Mouse (Mus musculus) MEL (cell line): Measurements from ENCODE around the gene Triobp.

Experiments
- CHD2 ChIP-seq: IDR thresholded peaks from 2 replicates; pipeline ENCODE4 v1.6.1; 2011; ENCODE audit warnings: low read length, improper control_type of control experiment
- CTCF ChIP-seq, 3 experiments: IDR thresholded peaks in 2 of 3; conservative IDR thresholded peaks in 1 of 3; 2 replicates each; pipeline ENCODE4 v1.5.1; 2011 to 2012; ENCODE audit warnings: low read length in 3 of 3, low read depth in 2 of 3, mild to moderate bottlenecking in 2 of 3, improper control_type of control experiment in 1 of 3, inconsistent platforms in 1 of 3, mixed read lengths in 1 of 3, moderate library complexity in 1 of 3; ENCODE audit not compliant: control insufficient read depth in 1 of 3, insufficient read depth in 1 of 3, poor library complexity in 1 of 3, severe bottlenecking in 1 of 3
- E2F4 ChIP-seq: IDR thresholded peaks from 2 replicates; pipeline ENCODE4 v1.6.1; 2011; ENCODE audit warnings: low read depth, low read length, improper control_type of control experiment, borderline replicate concordance
- EP300 ChIP-seq, 2 experiments: IDR thresholded peaks; 2 replicates each; pipeline ENCODE4 v1.6.1; 2011; ENCODE audit warnings: improper control_type of control experiment in 2 of 2, low read length in 2 of 2, low read depth in 1 of 2, mild to moderate bottlenecking in 1 of 2
- MAZ ChIP-seq: IDR thresholded peaks from 2 replicates; pipeline ENCODE4 v1.6.1; 2012; ENCODE audit warnings: low read depth, mild to moderate bottlenecking, inconsistent platforms, low read length, improper control_type of control experiment
- MEF2A ChIP-seq: IDR thresholded peaks from 2 replicates; pipeline ENCODE4 v1.6.1; 2014; ENCODE audit warnings: low read depth, mild to moderate bottlenecking, inconsistent platforms, low read length, improper control_type of control experiment; ENCODE audit not compliant: poor library complexity, insufficient replicate concordance, severe bottlenecking; ENCODE audit errors: extremely low read depth
- MXI1 ChIP-seq: IDR thresholded peaks from 2 replicates; pipeline ENCODE4 v1.6.1; 2011; ENCODE audit warnings: mild to moderate bottlenecking, low read depth, low read length, improper control_type of control experiment
- POLR2A ChIP-seq, 2 experiments: IDR thresholded peaks; 2 replicates each; pipeline ENCODE4 v1.6.1; 2011 to 2012; ENCODE audit warnings: low read length in 2 of 2, mild to moderate bottlenecking in 2 of 2, control low read depth in 1 of 2, improper control_type of control experiment in 1 of 2, low read depth in 1 of 2, moderate library complexity in 1 of 2; ENCODE audit not compliant: control insufficient read depth in 1 of 2, insufficient read depth in 1 of 2, poor library complexity in 1 of 2
- TCF12 ChIP-seq: IDR thresholded peaks from 2 replicates; pipeline ENCODE4 v1.6.1; 2014; ENCODE audit warnings: low read depth, mild to moderate bottlenecking, inconsistent platforms, low read length, improper control_type of control experiment, moderate library complexity
- USF1 ChIP-seq: IDR thresholded peaks from 2 replicates; pipeline ENCODE4 v1.6.1; 2014; ENCODE audit warnings: low read depth, mild to moderate bottlenecking, inconsistent platforms, low read length, improper control_type of control experiment, moderate library complexity
- USF2 ChIP-seq, 2 experiments: IDR thresholded peaks; 2 replicates each; pipeline ENCODE4 v1.6.1; 2011 to 2012; ENCODE audit warnings: improper control_type of control experiment in 2 of 2, low read length in 2 of 2, borderline replicate concordance in 1 of 2, inconsistent platforms in 1 of 2, low read depth in 1 of 2, mild to moderate bottlenecking in 1 of 2; ENCODE audit not compliant: insufficient read depth in 1 of 2
- ZC3H11A ChIP-seq: IDR thresholded peaks from 2 replicates; pipeline ENCODE4 v1.6.1; 2012; ENCODE audit warnings: low read depth, mild to moderate bottlenecking, inconsistent platforms, low read length, improper control_type of control experiment

DNA sequence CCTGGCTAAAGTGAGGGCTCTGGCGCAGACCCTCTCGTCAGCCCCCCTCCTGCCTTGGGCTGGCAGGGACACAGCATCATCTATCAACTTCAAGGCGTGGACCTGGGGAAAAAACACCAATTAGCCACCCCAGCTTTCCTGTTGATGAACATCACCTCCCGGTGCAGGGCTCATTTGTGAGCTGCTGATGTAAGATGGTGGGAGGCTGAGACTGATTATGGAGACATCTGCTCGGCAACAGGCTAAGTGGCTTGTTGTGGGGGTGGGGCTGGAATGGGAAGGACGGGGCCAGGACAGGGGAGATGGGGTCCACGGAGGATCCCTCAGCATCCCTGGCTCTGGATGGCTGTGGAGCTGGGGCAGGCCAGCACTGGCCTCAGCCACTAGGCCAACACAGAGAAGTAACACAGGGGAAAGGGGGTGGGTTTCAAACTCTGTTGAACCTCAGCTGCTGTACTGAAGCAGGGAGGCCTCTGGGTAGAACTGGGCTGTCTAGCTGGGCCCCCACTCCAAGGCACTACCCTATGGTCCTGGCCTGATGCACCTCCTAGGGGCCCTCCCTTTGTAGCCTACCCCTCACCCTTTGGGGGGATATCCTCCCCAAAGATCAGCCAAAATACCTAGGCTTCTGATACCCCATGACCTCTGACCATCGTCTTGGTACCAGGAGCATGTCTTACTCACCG is 102.8 kb downstream of the Triobp start:
- no peak for TF ChIP-seq USF2 (IDR thresholded peaks at IDR 0.05; ENCODE audit: borderline replicate concordance in 1 of 2, insufficient read depth in 1 of 2, low read depth in 1 of 2, low read length in 2 of 2)
- no peak for TF ChIP-seq POLR2A (IDR thresholded peaks at IDR 0.05; ENCODE audit: control insufficient read depth in 1 of 2, insufficient read depth in 1 of 2, low read depth in 1 of 2, low read length in 2 of 2, poor library complexity in 1 of 2)
- no peak for TF ChIP-seq EP300 (IDR thresholded peaks at IDR 0.05; ENCODE audit: low read depth in 1 of 2, low read length in 2 of 2)
- no peak for TF ChIP-seq TCF12
- no peak for TF ChIP-seq MXI1
- no peak for TF ChIP-seq CHD2
- no peak for TF ChIP-seq CTCF (IDR thresholded peaks at IDR 0.05 in 2 of 3, conservative IDR thresholded peaks at IDR 0.05 in 1 of 3; ENCODE audit: control insufficient read depth in 1 of 3, insufficient read depth in 1 of 3, low read depth in 2 of 3, low read length in 3 of 3, poor library complexity in 1 of 3, severe bottlenecking in 1 of 3)
- no peak for TF ChIP-seq ZC3H11A
- no peak for TF ChIP-seq USF1
- TF ChIP-seq MEF2A, result no peak
- no peak for TF ChIP-seq MAZ
- no peak for TF ChIP-seq E2F4
